9 mouse cellular contexts compared by ENCODE assay signal in the genomic region with DNA sequence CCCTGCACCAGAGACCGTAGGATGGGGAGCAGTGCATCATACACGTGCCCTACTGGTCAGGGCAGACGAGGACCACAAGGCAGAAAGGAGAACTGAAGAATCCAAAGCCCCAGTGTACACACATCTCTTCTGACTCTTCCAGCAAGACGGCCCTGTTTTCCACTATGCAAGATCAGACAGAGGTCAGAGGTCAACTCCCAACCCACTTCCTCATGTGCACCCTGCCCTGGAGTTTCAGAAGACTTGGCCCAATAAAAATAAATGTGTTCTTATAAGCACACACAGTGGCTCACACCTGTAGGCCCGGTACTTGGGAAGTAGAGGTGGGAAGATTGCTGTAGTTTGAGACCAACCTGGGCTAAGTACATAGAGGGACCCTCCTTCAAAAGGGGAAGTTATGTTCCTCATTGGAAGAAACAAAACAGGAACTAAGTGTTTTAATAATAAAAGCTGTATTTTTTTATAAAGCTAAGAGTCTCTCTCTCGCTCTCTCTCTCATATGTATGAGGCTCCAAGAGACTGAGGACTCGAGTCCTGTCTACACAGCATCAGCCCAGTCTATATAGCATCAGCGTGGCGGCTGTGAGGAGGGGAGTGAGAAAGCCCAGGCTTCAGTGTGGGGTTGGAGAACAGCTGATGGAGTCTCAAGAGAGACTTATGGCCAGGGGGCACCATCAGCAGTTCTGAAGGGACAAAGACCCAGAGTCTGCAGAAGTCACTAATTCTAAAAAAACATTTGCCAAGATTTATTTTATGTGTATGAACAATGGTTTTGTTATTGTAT. TPM values are rescaled to one million over a fixed set of nuclear protein-coding genes. Genes with fewer than 3 reads are reported as not detected.
DNase-seq lines count a peak whose midpoint lies in the region; ATAC-seq and TF ChIP-seq lines count a peak whose summit lies in the region.
"Had no signal": no experiment of that assay in that cellular context is flagged by ENCODE, and none has a peak within 500 bp of the region (broad histone marks: within the 10 kb centered on the region; RNA-seq: fewer than 3 reads in every experiment).

No protein-coding gene starts in this region.

- H3K4me1 ChIP-seq in lung, embryonic 15.5 days, result peaks cover 17% of the 10 kb centered on the region
- peaks cover under 1% of the 10 kb centered on the region for H3K4me1 ChIP-seq in lung, adult 2 months (ENCODE audit: control insufficient read depth, insufficient read depth, low read length)

- ATAC-seq in lung, embryonic 15.5 days (ENCODE audit: borderline replicate concordance, extremely low read depth, low FRiP score, low TSS enrichment), result no peak

- 0 out of 2 replicates have a peak overlapping the region, but pooled peaks have one; percentile 75 for H3K4me3 ChIP-seq in lung, embryonic 15.5 days
- H3K4me3 ChIP-seq in lung, adult 2 months (replicated peaks; ENCODE audit: extremely low read depth, low read depth, low read length), result no peak overlapping the region

- WGBS in lung, embryonic 15.5 days, result 84% methylated on average over 9 of the region's 9 CpGs
- WGBS in lung, adult 2 months, result 72% methylated on average over 9 of the region's 9 CpGs

- no peaks in the 10 kb centered on the region for H3K9me3 ChIP-seq in lung, embryonic 15.5 days

- peak; percentile 32 to 54 for DNase-seq in adrenal gland, adult (ENCODE audit: inconsistent age in 2 of 2, low spot score in 1 of 2)
- DNase-seq in adrenal gland, postnatal 25 days, result no peak
- no peak for DNase-seq in lung, adult 2 months
- peak; percentile 65 for DNase-seq in lung, postnatal 36 days
- DNase-seq in splenic B cell, adult 2 months (ENCODE audit: low read depth, low spot score), result peak; percentile 69
- DNase-seq in thymus, postnatal 14 days, result no peak
- DNase-seq in adrenal gland, postnatal 10 days, result no peak

- peaks cover under 1% of the 10 kb centered on the region; the same call in 1 of the 2 replicates for H3K27me3 ChIP-seq in lung, embryonic 15.5 days
- no peaks in the 10 kb centered on the region for H3K27me3 ChIP-seq in splenic B cell, adult 2 months (ENCODE audit: control insufficient read depth, insufficient read depth, low read length, poor library complexity, severe bottlenecking)

- no peak for TF ChIP-seq CTCF in lung, adult 2 months (IDR thresholded peaks at IDR 0.05; ENCODE audit: insufficient read depth, low read length)

- 0 out of 2 replicates have a peak overlapping the region, but pooled peaks have one; percentile 81 for H3K4me2 ChIP-seq in lung, embryonic 15.5 days

- no peak overlapping the region for H3K9ac ChIP-seq in lung, embryonic 15.5 days

- H3K36me3 ChIP-seq in lung, embryonic 15.5 days, result no peaks in the 10 kb centered on the region
- H3K36me3 ChIP-seq in splenic B cell, adult 2 months (ENCODE audit: control insufficient read depth, insufficient read depth, low read length, poor library complexity, severe bottlenecking), result peaks cover 2% of the 10 kb centered on the region; the same call in 1 of the 2 replicates

- no peak for TF ChIP-seq POLR2A in lung, adult 2 months (IDR thresholded peaks at IDR 0.05; ENCODE audit: borderline replicate concordance, extremely low read depth, low read depth, low read length)

- no peak overlapping the region for H3K27ac ChIP-seq in lung, embryonic 15.5 days
- H3K27ac ChIP-seq: kidney, postnatal 0 days had no signal

RNA-seq across cellular contexts. Expression of gene Med11, which starts 1.7 kb away (rescaled TPM):
- 23.0 and 25.4 TPM in 2 replicates for total RNA-seq in adrenal gland, postnatal 25 days (2021)
- 40.5 and 43.1 TPM in 2 replicates for polyA plus RNA-seq in lung, embryonic 15.5 days (2015; fragmentation: Nextera tagmentation; extraction: Ambion mirVana)
- 21.6 and 26.9 TPM in 2 replicates for polyA plus RNA-seq in lung, adult 2 months (2012; rRNA removed)
- 10 to 100 TPM; 16.1 to 18.5 TPM for total RNA-seq in adrenal gland, postnatal 10 days (2021)

RNA-seq across cellular contexts. Expression of gene Zmynd15, which starts 5.8 kb away (rescaled TPM):
- total RNA-seq in adrenal gland, postnatal 25 days (2021), result 1.5 and 1.8 TPM in 2 replicates
- 0.45 and 0.73 TPM in 2 replicates for polyA plus RNA-seq in lung, embryonic 15.5 days (2015; fragmentation: Nextera tagmentation; extraction: Ambion mirVana)
- polyA plus RNA-seq in lung, adult 2 months (2012; rRNA removed), result 8.7 and 12.3 TPM in 2 replicates
- 1 to 10 TPM in 1 of 2 experiments, under 1 TPM in 1; 0.93 to 1.8 TPM for total RNA-seq in adrenal gland, postnatal 10 days (2021)

RNA-seq across cellular contexts. Expression of gene Cxcl16, which starts 6.3 kb away (rescaled TPM):
- total RNA-seq in adrenal gland, postnatal 25 days (2021), result 5.5 and 7.1 TPM in 2 replicates
- 6.3 and 7.3 TPM in 2 replicates for polyA plus RNA-seq in lung, embryonic 15.5 days (2015; fragmentation: Nextera tagmentation; extraction: Ambion mirVana)
- polyA plus RNA-seq in lung, adult 2 months (2012; rRNA removed), result 67.2 and 74.6 TPM in 2 replicates
- 1 to 10 TPM; 4.2 to 5.8 TPM for total RNA-seq in adrenal gland, postnatal 10 days (2021)

RNA-seq across cellular contexts. Expression of gene Arrb2, which starts 21.0 kb away (rescaled TPM):
- total RNA-seq in adrenal gland, postnatal 25 days (2021), result 17.1 and 29.9 TPM in 2 replicates
- 15.3 and 19.3 TPM in 2 replicates for polyA plus RNA-seq in lung, embryonic 15.5 days (2015; fragmentation: Nextera tagmentation; extraction: Ambion mirVana)
- polyA plus RNA-seq in lung, adult 2 months (2012; rRNA removed), result 48.2 and 80.2 TPM in 2 replicates
- 10 to 100 TPM; 21.7 to 26.0 TPM for total RNA-seq in adrenal gland, postnatal 10 days (2021)

RNA-seq across cellular contexts. Expression of gene Pelp1, which starts 43.6 kb away (rescaled TPM):
- 23.3 and 26.7 TPM in 2 replicates for total RNA-seq in adrenal gland, postnatal 25 days (2021)
- polyA plus RNA-seq in lung, embryonic 15.5 days (2015; fragmentation: Nextera tagmentation; extraction: Ambion mirVana), result 38.1 and 38.2 TPM in 2 replicates
- polyA plus RNA-seq in lung, adult 2 months (2012; rRNA removed), result 15.9 and 17.4 TPM in 2 replicates
- total RNA-seq in adrenal gland, postnatal 10 days (2021), result 10 to 100 TPM; 23.2 to 24.6 TPM

Comparison
In these comparisons a context has a peak if more than half of its experiments do, and no peak if none do; other contexts are left out.
1. DNase-seq: peak in adrenal gland, adult (2 of 2), lung, postnatal 36 days (single experiment) and splenic B cell, adult 2 months (single experiment); none in adrenal gland, postnatal 25 days (single experiment), lung, adult 2 months (single experiment), thymus, postnatal 14 days (single experiment) and adrenal gland, postnatal 10 days (single experiment).